Mouse (Mus musculus) liver, adult 2 months (tissue): ENCODE results near the gene Samd4b.
"Not testable (repeated sequence)": the region's sequence is repeated elsewhere in the genome, so short reads cannot be mapped to it uniquely, and the experiment has no call there.

Experiments
- CTCF ChIP-seq: fragments of 200-500 bp; IDR thresholded peaks from 2 replicates; pipeline ENCODE4 v1.5.1; 2011; ENCODE audit warnings: low read depth, low read length, control low read depth
- POLR2A ChIP-seq: fragments of 200-500 bp; IDR thresholded peaks from 2 replicates; pipeline ENCODE4 v1.6.1; 2011; ENCODE audit warnings: low read length, control low read depth; ENCODE audit not compliant: insufficient read depth; ENCODE audit errors: extremely low read depth

DNA sequence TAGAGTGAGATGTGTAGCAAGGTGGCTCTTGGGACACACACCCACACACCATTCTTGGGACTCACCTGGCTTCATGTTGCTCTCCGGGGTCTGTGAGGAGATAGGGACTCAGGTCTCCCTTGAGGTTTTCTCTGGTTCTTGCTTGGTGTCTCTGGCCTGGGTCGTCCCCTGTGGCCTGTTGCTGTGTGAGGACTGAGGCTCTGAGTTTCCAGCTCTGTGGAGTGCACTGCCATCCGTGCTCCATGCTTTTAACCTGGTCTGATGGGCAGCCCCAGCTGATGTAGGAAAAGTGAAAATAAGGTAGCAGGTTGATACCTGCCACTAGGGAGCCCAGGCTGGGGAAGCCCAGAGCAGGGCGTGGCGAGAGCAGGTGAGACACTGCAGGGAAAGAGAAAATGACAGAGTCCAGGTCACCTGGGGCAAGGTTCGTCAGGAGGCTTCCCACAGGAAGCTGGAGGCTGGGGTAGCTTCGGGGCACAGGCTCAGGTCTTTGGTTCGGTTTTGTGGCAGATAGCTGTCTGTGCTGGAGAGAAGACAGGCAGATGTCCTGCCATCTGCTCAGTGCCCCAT, 87.5 kb downstream of the Samd4b start, which contains the start of gene Ifnl2:
- not testable (repeated sequence) for TF ChIP-seq CTCF, POLR2A
